Mouse (Mus musculus) c-Kit-positive CD71-negative TER-119-negative erythroid progenitor cells, embryonic 14.5 days (primary cell): ENCODE results near the gene Acpp.

ENCODE experiments used
- DNase-seq: peaks from one replicate; pipeline ENCODE4 v3.0.0-alpha.2; 2013; ENCODE audit warnings: low read depth

The Acpp gene

GRCm38 (mm10) chr9:104251687-104252086, 85.9 kb downstream of the Acpp start:
- DNase-seq: no peak

GRCm38 (mm10) chr9:104251111-104251510, 86.4 kb downstream of the Acpp start:
- no peak for DNase-seq

DNA sequence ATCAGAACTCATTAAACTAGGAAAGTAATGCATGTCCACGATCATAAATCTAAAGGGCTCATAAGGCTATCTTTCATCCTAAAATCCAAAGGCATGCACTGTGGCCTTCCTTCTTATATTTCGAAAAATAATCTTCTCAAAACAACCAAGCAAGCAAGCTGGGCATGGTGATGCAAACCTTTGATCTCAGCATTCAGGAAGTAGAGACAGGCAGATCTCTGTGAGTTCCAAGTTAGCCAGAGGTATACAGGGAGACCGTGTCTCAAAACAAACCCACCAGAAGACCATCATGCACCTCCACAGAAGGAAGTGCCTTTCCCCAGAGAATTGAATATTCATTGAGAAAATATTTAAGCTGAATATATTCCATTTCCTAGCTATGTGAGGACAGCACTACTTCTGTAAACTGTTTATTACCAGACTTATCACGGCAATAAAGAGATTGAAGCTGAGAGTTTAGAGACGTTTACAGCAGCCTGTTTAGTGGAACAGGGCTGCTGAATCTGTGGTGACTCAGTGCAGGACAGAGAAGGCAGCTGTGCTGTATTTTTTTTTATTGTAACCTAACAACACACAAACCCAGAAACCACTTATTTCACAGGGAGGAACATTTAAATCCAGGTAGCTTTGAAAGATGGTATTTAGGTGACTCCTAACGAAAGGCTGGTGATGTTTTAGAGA, 90.1 kb downstream of the Acpp start:
- DNase-seq: no peak

DNA sequence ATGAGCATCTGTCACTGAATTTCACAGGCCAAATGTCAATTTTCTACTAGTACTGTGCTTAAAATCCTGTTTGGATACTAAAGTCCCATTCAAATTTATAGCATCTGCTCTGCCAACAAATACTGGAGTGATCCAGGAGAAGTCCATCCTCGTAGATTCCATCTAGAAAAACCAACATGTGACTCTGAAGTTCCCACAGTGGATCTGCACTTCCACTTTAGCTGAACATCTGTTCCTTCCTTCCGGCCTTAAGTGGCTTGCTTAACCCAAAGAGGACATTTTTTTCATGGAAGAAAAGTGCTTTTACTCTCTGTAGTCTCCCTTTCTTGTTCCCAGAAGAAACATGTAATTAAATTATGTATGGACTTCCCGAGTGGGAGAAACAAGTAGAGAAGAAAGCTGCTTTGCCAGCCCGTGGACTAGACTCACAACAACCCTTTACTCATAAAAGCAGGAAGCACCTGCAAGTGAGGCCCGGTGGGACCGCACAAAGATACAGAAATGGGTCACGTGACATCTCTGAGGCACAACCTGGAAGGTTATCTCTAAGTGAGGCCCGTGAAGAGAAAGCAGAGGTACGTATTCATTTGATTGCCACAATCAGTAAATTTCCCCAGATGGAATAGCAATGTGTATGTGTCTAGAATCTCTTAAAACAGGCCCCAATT, 93.6 kb downstream of the Acpp start:
- no peak for DNase-seq

- DNase-seq: no peak
These were observed 97.4 kb downstream of the Acpp start for GRCm38 (mm10) chr9:104240146-104240545.

DNA sequence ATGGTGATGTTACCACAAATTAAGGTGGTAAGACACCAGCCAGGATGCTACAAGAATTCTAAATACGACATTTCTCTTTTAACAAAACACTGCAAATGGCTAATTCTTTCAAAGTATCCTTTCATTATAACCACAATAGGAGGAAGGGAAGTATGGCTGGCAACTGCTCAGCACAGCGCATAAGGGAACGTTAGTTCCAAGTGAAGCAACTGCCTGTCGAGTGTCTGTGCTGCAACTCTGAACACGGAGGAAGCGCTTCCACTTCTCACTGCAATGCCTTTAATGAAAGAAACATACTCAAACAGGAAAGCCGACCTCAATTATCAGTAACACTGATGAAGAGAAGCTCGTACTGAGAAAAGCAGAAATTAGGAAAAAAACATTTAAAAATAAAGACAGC, 98.5 kb downstream of the Acpp start:
- DNase-seq: no peak
